Mouse (Mus musculus): ENCODE measurements around the gene Ccdc3. TPM values are rescaled to one million over a fixed set of nuclear protein-coding genes. Genes with fewer than 3 reads are reported as not detected.
A peak's percentile ranks its signal among the peaks of the same experiment; 100 is the strongest.

Gene Ccdc3
- total RNA-seq, 2 experiments from 2014 or later: 4.1 to 10.7 TPM

GRCm38 (mm10) chr2:5165941-5166361 is 28.4 kb downstream of the Ccdc3 start:
- intact Hi-C loops (cut with DNase I): no loop called here
- TF ChIP-seq CTCF (IDR thresholded peaks at IDR 0.05): no peak
- Histone ChIP-seq H3K4me3 (no peak overlapping the region), H3K27ac (peak overlapping the region; percentile 72)
- peak; percentile 56 for DNase-seq

GRCm38 (mm10) chr2:5166796-5167195 is 29.2 kb downstream of the Ccdc3 start:
- no peak for TF ChIP-seq CTCF (IDR thresholded peaks at IDR 0.05)
- intact Hi-C loops (cut with DNase I): no loop called here
- peak overlapping the region; percentile 72 for H3K27ac ChIP-seq

GRCm38 (mm10) chr2:5170815-5171214 is 33.2 kb downstream of the Ccdc3 start:
- no peak for DNase-seq
- TF ChIP-seq CTCF (IDR thresholded peaks at IDR 0.05): no peak
- no peak overlapping the region for H3K4me3 ChIP-seq
- H3K27ac ChIP-seq: peak overlapping the region; percentile 43; the same call in 1 of the 2 replicates
- intact Hi-C loops (cut with DNase I): no loop called here

More at GRCm38 (mm10) chr2:5166796-5167195, 29.2 kb downstream of the Ccdc3 start:
- no peak for DNase-seq
- no peak overlapping the region for H3K4me3 ChIP-seq

GRCm38 (mm10) chr2:5171301-5172000 is 33.9 kb downstream of the Ccdc3 start:
- no peak for DNase-seq
- TF ChIP-seq CTCF (IDR thresholded peaks at IDR 0.05): no peak
- Histone ChIP-seq H3K4me3 (no peak overlapping the region), H3K27ac (no peak overlapping the region)
- intact Hi-C loops (cut with DNase I): no loop called here

GRCm38 (mm10) chr2:5172773-5173172 is 35.2 kb downstream of the Ccdc3 start:
- intact Hi-C loops (cut with DNase I): no loop called here
- DNase-seq: no peak
- Histone ChIP-seq H3K27ac (no peak overlapping the region), H3K4me3 (no peak overlapping the region)
- no peak for TF ChIP-seq CTCF (IDR thresholded peaks at IDR 0.05)

- intact Hi-C loops (cut with DNase I): no loop called here
- Histone ChIP-seq H3K4me3 (no peak overlapping the region), H3K27ac (no peak overlapping the region)
- TF ChIP-seq CTCF (IDR thresholded peaks at IDR 0.05): no peak
- no peak for DNase-seq
These were observed 37.1 kb downstream of the Ccdc3 start for GRCm38 (mm10) chr2:5174716-5175115.

GRCm38 (mm10) chr2:5181462-5182443 is 44.2 kb downstream of the Ccdc3 start:
- no peak overlapping the region for H3K27ac ChIP-seq
- H3K4me3 ChIP-seq: no peak overlapping the region
- DNase-seq: no peak
- no peak for TF ChIP-seq CTCF (IDR thresholded peaks at IDR 0.05)
- intact Hi-C loops (cut with DNase I): no loop called here

GRCm38 (mm10) chr2:5184166-5184565 is 46.6 kb downstream of the Ccdc3 start:
- H3K4me3 ChIP-seq: no peak overlapping the region
- DNase-seq: no peak
- no peak for TF ChIP-seq CTCF (IDR thresholded peaks at IDR 0.05)
- H3K27ac ChIP-seq: no peak overlapping the region
- intact Hi-C loops (cut with DNase I): no loop called here

- H3K4me3 ChIP-seq: no peak overlapping the region
- DNase-seq: no peak
- no peak for TF ChIP-seq CTCF (IDR thresholded peaks at IDR 0.05)
- H3K27ac ChIP-seq: no peak overlapping the region
- intact Hi-C loops (cut with DNase I): no loop called here
These were observed 48.1 kb downstream of the Ccdc3 start for GRCm38 (mm10) chr2:5185631-5186030.

- no peak for TF ChIP-seq CTCF (IDR thresholded peaks at IDR 0.05)
- no peak for DNase-seq
- H3K27ac ChIP-seq: no peak overlapping the region
- no peak overlapping the region for H3K4me3 ChIP-seq
- intact Hi-C loops (cut with DNase I): no loop called here
These were observed 54.6 kb downstream of the Ccdc3 start for GRCm38 (mm10) chr2:5192156-5192555.

- no peak for TF ChIP-seq CTCF (IDR thresholded peaks at IDR 0.05)
- intact Hi-C loops (cut with DNase I): no loop called here
- Histone ChIP-seq H3K4me3 (no peak overlapping the region), H3K27ac (no peak overlapping the region)
- DNase-seq: no peak
These were observed 55.5 kb downstream of the Ccdc3 start for GRCm38 (mm10) chr2:5193071-5193470.

GRCm38 (mm10) chr2:5194701-5195215 is 57.2 kb downstream of the Ccdc3 start:
- TF ChIP-seq CTCF (IDR thresholded peaks at IDR 0.05): no peak
- H3K27ac ChIP-seq: no peak overlapping the region
- no peak for DNase-seq
- no peak overlapping the region for H3K4me3 ChIP-seq
- intact Hi-C loops (cut with DNase I): no loop called here

- intact Hi-C loops (cut with DNase I): no loop called here
- Histone ChIP-seq H3K4me3 (no peak overlapping the region), H3K27ac (no peak overlapping the region)
- TF ChIP-seq CTCF (IDR thresholded peaks at IDR 0.05): no peak
- no peak for DNase-seq
These were observed 59.9 kb downstream of the Ccdc3 start for GRCm38 (mm10) chr2:5197486-5197885.
